Mouse (Mus musculus) T-helper 17 cell (primary cell): ENCODE results near the gene Csrnp3.

Source experiments
- in situ Hi-C, 2 experiments: fragments of 300-600 bp; cut with MboI, MseI; formaldehyde crosslinking; loops; 1 replicate in 1 of 2; 2 replicates in 1 of 2; pipeline ENCODE4 v1.15.1; 2025; ENCODE audit warnings: high pct_unique_total_duplicates in 2 of 2

The Csrnp3 gene

GRCm38 (mm10) chr2:65948808-65949207 lies 103.2 kb downstream of the Csrnp3 start:
- in situ Hi-C loops, result no loop called here

- in situ Hi-C loops, result no loop called here
Measured at GRCm38 (mm10) chr2:65953726-65954340, 108.3 kb downstream of the Csrnp3 start.

GRCm38 (mm10) chr2:65955804-65956203 lies 110.2 kb downstream of the Csrnp3 start:
- in situ Hi-C loops, result no loop called here

GRCm38 (mm10) chr2:65956727-65957126 lies 111.2 kb downstream of the Csrnp3 start:
- in situ Hi-C loops, result no loop called here

- in situ Hi-C loops, result no loop called here
Measured at GRCm38 (mm10) chr2:65963420-65963819, 117.9 kb downstream of the Csrnp3 start.

- in situ Hi-C loops, result no loop called here
Measured at GRCm38 (mm10) chr2:65968810-65969209, 123.2 kb downstream of the Csrnp3 start.

GRCm38 (mm10) chr2:65973907-65974306 lies 128.3 kb downstream of the Csrnp3 start:
- in situ Hi-C loops, result no loop called here

- in situ Hi-C loops, result no loop called here
Measured at GRCm38 (mm10) chr2:65975383-65975782, 129.8 kb downstream of the Csrnp3 start.

GRCm38 (mm10) chr2:65979338-65980053 lies 133.9 kb downstream of the Csrnp3 start:
- in situ Hi-C loops, result no loop called here

GRCm38 (mm10) chr2:65981470-65981869 lies 135.9 kb downstream of the Csrnp3 start:
- in situ Hi-C loops, result no loop called here

GRCm38 (mm10) chr2:65981965-65982364 lies 136.4 kb downstream of the Csrnp3 start:
- in situ Hi-C loops, result no loop called here

- in situ Hi-C loops, result no loop called here
Measured at GRCm38 (mm10) chr2:65985706-65986105, 140.1 kb downstream of the Csrnp3 start.

GRCm38 (mm10) chr2:65987069-65987468 lies 141.5 kb downstream of the Csrnp3 start:
- in situ Hi-C loops, result no loop called here

- in situ Hi-C loops, result no loop called here
Measured at GRCm38 (mm10) chr2:65987588-65987987, 142.0 kb downstream of the Csrnp3 start.

GRCm38 (mm10) chr2:65988788-65989187 lies 143.2 kb downstream of the Csrnp3 start:
- in situ Hi-C loops, result no loop called here

GRCm38 (mm10) chr2:65990108-65990507 lies 144.5 kb downstream of the Csrnp3 start:
- in situ Hi-C loops, result no loop called here

GRCm38 (mm10) chr2:65990754-65991153 lies 145.2 kb downstream of the Csrnp3 start:
- in situ Hi-C loops, result no loop called here

- in situ Hi-C loops, result no loop called here
Measured at GRCm38 (mm10) chr2:65993371-65993770, 147.8 kb downstream of the Csrnp3 start.

- in situ Hi-C loops, result no loop called here
Measured at GRCm38 (mm10) chr2:65994886-65995468, 149.4 kb downstream of the Csrnp3 start.

- in situ Hi-C loops, result no loop called here
Measured at GRCm38 (mm10) chr2:65998747-65999146, 153.2 kb downstream of the Csrnp3 start.

GRCm38 (mm10) chr2:66008995-66009654 lies 163.6 kb downstream of the Csrnp3 start:
- in situ Hi-C loops, result no loop called here

- in situ Hi-C loops, result no loop called here
Measured at GRCm38 (mm10) chr2:66009677-66010076, 164.1 kb downstream of the Csrnp3 start.
